Mouse (Mus musculus) hindbrain, embryonic 10.5 days (tissue): ENCODE measurements at regions not wholly inside any gene's neighbourhood (a gene's known extent, or its start where the extent isn't known, plus 50 kb on each side); places are given as distances from the start of the nearest gene placed in this dataset.

Source experiments
- DNase-seq: peaks from one replicate; pipeline ENCODE4 v3.0.0-alpha.2; 2017; ENCODE audit warnings: low spot score
- H3K27ac ChIP-seq: fragments of 300-500 bp; sonication (generic); 2 replicates; pipeline ENCODE4 v1.5.1; 2016; ENCODE audit warnings: mild to moderate bottlenecking, moderate library complexity
- H3K27me3 ChIP-seq: fragments of 300-500 bp; sonication (generic); 2 replicates; pipeline ENCODE4 v1.6.1; 2016; ENCODE audit warnings: mild to moderate bottlenecking; ENCODE audit not compliant: poor library complexity, insufficient read depth, severe bottlenecking
- H3K36me3 ChIP-seq: fragments of 300-500 bp; sonication (generic); 2 replicates; pipeline ENCODE4 v1.6.1; 2016; ENCODE audit warnings: mild to moderate bottlenecking, moderate library complexity
- H3K4me1 ChIP-seq: fragments of 300-500 bp; sonication (generic); replicated peaks from 2 replicates; pipeline ENCODE4 v1.6.1; 2016; ENCODE audit warnings: mild to moderate bottlenecking
- H3K4me3 ChIP-seq: fragments of 300-500 bp; sonication (generic); 2 replicates; pipeline ENCODE4 v1.5.1; 2016; ENCODE audit warnings: mild to moderate bottlenecking, moderate library complexity
- H3K9me3 ChIP-seq: fragments of 300-500 bp; sonication (generic); 2 replicates; pipeline ENCODE4 v1.6.1; 2016; ENCODE audit warnings: mild to moderate bottlenecking, moderate library complexity
- WGBS: fragments of 180-500 bp; shearing (Covaris S2); methylation state at CpG from one replicate; pipeline ENCODE4 v1.1.7; 2016; 5-methylcytosine and 5-hydroxymethylcytosine counted together

DNA sequence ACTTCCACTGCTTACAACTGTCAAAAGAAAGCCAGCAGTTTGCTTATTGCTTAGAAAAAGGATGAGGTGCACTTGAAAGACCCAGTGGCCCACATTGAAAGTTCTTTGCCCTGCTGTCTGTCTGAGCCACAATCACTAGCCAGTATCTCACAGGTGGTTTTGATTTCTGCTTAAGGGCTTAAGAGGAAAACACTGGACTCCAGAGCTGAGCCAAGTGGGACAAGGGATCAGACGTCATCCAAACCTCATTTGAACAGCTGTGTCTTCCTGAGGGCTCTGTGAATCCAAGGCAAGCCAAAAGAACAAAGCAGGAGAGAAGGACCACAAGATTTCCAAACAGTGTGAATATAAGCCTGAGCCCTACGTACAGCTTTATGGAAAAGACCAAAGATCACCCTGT, 326.8 kb upstream of the Dynlrb2 start:
- no peaks in the 10 kb centered on the region for H3K27me3 ChIP-seq
- no peak overlapping the region for H3K27ac ChIP-seq
- no peaks in the 10 kb centered on the region for H3K9me3 ChIP-seq
- no peaks in the 10 kb centered on the region for H3K36me3 ChIP-seq
- WGBS, result 67% methylated on average over 2 of the region's 2 CpGs
- no peaks in the 10 kb centered on the region for H3K4me1 ChIP-seq
- H3K4me3 ChIP-seq, result no peak overlapping the region
- DNase-seq, result no peak

DNA sequence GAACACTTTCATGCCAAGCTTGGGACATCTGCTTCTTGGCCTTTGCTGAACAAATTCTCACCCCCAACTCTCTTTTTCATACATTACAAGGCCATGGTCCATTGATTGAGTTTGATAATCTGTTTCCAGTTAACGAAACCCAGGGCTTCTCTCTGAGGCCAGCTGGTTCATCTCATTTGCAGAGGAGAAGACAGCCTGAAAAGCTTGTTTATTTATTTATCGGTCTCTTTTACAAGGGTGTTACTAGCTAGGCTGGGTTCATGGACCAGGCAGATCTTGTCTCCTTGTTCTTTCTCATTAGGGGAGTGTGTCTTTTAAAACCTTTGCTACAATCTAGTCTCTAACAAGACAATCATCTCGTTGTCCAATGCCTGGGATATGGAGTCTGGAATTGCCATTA, 329.9 kb upstream of the Dynlrb2 start:
- 63% methylated on average over 3 of the region's 3 CpGs for WGBS
- Histone ChIP-seq H3K4me1 (no peaks in the 10 kb centered on the region), H3K36me3 (no peaks in the 10 kb centered on the region), H3K27me3 (no peaks in the 10 kb centered on the region), H3K9me3 (no peaks in the 10 kb centered on the region), H3K27ac (no peak overlapping the region), H3K4me3 (no peak overlapping the region)
- DNase-seq, result no peak

DNA sequence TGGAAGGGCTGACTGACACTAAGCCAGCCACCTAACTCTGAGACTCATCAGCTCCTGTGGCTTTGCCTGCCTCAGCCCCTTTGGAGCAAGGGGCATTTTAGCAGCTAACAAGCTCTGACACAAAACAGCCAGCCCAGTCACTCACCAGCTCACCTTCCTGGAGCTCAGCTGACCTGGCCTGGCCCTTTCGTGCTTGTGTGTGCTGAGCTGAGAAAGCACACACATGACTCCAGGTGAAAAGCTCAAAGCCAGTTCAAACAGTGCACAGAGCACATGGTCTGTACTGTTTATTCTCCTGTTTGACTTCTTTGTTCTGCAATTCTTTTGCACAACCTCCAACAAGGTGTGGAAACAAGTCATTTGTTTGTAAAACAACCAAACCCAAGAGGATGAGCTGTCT, 330.8 kb upstream of the Dynlrb2 start:
- H3K27me3 ChIP-seq, result no peaks in the 10 kb centered on the region
- H3K27ac ChIP-seq, result no peak overlapping the region
- no peaks in the 10 kb centered on the region for H3K36me3 ChIP-seq
- H3K4me1 ChIP-seq, result no peaks in the 10 kb centered on the region
- WGBS, result 58% methylated on average over 1 of the region's 1 CpGs
- H3K9me3 ChIP-seq, result no peaks in the 10 kb centered on the region
- no peak overlapping the region for H3K4me3 ChIP-seq
- DNase-seq, result no peak

DNA sequence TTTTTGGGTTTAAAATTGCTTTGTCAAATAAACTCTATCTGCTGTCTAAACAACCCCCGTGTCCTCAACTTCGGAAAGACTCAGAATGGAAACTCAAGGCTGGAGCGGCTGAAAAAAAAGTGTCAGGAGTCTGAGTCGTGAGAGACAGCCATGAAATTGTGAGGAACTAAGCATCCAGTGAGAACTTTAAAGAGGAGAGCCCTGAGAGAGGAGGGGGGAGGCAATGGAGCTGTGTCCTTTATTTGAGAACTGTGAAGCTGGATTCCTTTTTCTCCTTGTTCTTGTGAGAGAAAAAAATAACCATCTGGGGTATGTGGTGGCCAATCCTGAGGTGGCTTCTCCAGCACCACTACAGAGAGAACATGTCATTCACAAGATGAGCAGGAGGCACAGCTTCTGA, 336.9 kb upstream of the Dynlrb2 start:
- Histone ChIP-seq H3K27me3 (no peaks in the 10 kb centered on the region), H3K4me3 (no peak overlapping the region), H3K36me3 (no peaks in the 10 kb centered on the region), H3K27ac (no peak overlapping the region), H3K9me3 (no peaks in the 10 kb centered on the region), H3K4me1 (peaks cover 12% of the 10 kb centered on the region)
- WGBS, result 27% methylated on average over 4 of the region's 4 CpGs
- DNase-seq, result no peak

DNA sequence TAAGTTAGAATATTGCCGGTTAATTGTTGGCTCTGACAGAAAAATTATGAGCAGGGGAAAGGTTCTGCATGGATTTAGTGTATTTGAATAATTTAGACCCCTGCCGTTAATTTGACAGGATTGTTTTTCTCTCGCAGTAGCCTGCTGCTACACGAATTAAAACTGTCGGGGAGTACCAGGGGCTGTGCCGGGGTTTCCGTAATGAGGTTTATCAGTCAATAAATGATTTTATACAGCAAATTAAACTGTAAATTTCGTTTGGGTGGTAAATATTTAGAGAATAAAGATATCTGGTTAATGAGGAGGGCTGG, 339.8 kb upstream of the Dynlrb2 start:
- Histone ChIP-seq H3K27me3 (no peaks in the 10 kb centered on the region), H3K36me3 (no peaks in the 10 kb centered on the region)
- WGBS, result 25% methylated on average over 8 of the region's 8 CpGs

DNA sequence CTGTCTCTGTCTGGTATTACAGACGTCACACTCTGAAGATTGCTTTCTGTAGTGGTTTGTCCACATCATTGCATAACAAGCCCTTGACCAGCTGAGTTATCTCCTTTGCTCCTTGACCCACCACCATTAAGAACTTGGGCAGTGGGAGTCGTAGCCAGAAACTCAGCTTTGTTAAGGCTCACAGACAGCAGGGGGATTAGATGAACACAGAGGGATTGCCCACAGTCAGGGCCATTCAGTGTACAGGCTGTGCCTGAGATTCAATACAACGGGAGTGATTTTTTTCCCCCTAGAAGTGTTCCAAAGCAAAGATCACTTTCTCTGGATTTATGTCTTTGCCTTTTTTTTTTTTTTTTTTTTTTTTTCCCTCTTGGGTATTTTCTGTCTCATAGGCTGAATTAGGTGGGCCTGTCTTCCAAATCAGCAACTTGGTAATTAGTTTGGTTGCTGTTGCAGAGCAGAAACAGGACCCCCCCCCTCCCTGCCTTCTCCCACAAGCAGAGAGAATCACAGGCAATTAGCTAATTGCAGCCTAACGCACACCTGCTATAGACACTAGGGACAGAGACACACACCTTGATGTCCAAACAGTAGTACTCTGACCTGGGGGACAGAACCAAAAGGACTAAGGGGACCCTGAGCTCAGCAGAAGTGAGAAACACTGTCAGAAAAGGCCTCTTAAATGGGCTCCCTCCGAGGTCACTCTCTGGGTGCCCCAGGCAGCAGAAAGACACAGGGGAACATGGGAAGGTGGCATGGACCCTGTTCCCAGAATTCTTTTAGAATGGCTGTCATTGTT, 340.4 kb upstream of the Dynlrb2 start:
- H3K27me3 ChIP-seq, result no peaks in the 10 kb centered on the region
- no peak for DNase-seq
- WGBS, result 55% methylated on average over 5 of the region's 5 CpGs
- no peak overlapping the region for H3K4me3 ChIP-seq
- H3K4me1 ChIP-seq, result peaks cover 12% of the 10 kb centered on the region
- no peaks in the 10 kb centered on the region for H3K9me3 ChIP-seq
- no peaks in the 10 kb centered on the region for H3K36me3 ChIP-seq
- 0 out of 2 replicates have a peak overlapping the region, but pooled peaks have one; percentile 29 for H3K27ac ChIP-seq

More for the DNA sequence above, 339.8 kb upstream of the Dynlrb2 start:
- no peaks in the 10 kb centered on the region for H3K9me3 ChIP-seq
- DNase-seq, result no peak
- no peak overlapping the region for H3K4me3 ChIP-seq
- peaks cover 12% of the 10 kb centered on the region for H3K4me1 ChIP-seq
- H3K27ac ChIP-seq, result no peak overlapping the region

DNA sequence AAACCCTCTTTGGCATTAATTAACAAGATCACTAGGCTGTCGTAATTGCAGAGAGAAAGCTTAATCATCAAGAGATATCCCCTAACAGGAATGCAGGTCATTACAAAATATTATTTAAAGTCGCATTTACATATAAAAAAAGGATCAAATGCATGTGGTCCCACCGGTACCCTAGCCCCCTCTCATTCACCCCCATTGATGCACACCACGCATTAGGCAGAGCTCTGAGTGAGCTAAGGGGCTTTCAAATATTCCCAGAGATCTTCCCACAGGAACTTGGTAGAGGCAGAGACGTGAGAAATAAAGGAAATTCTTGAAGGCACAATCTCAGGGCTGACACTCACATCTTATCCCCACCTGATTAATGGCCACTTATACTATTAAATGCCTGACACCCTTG, 343.8 kb upstream of the Dynlrb2 start:
- H3K27ac ChIP-seq, result no peak overlapping the region
- no peak for DNase-seq
- H3K4me1 ChIP-seq, result peaks cover 6% of the 10 kb centered on the region

DNA sequence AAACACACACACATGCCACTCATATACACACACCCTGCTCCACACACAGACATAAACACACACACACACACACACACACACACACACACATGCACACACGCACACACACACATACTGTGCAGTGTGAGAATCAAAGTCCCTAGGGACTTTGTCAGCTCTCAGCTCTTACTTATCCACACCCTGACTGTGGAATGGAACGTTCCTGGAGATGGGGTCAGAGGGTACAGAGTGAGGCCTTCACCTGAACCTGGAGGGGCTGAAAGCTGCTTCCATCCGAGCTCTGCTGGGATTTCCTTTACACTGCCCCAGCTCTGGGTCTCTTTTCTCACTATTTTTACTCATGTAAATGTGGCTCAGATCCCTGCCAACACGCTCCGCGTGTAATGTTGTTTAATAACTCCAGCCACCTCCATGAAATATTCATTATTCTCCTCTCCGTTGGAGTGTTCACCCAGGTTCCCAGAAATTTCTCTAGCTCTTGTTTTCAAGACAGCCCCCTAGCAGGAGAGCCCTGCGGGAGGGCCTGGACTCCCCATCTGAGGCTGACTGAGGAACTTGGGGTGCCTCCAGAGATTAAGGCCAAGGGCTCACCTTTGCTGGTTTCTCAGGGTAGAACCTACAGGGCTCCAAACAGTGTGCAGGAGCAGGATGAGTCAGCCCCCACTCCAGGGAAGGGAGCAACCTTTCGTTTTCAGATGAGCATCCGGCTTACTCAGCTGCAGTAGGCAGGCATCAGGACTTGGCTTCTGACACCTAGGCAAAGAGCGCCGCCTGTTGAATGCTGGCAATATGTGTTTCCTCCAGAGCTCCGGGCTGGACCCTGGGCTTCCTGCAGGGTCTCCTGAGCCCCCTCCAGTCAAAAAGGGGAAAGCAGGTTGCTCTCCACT, 360.8 kb upstream of the Dynlrb2 start:
- Histone ChIP-seq H3K27ac (no peak overlapping the region; the same call in 1 of the 2 replicates), H3K4me3 (no peak overlapping the region), H3K4me1 (peaks cover 14% of the 10 kb centered on the region), H3K36me3 (no peaks in the 10 kb centered on the region), H3K27me3 (no peaks in the 10 kb centered on the region), H3K9me3 (no peaks in the 10 kb centered on the region)
- WGBS, result 48% methylated on average over 13 of the region's 13 CpGs
- DNase-seq, result peak; percentile 42

More for the DNA sequence above, 343.8 kb upstream of the Dynlrb2 start:
- H3K36me3 ChIP-seq, result no peaks in the 10 kb centered on the region
- H3K27me3 ChIP-seq, result no peaks in the 10 kb centered on the region
- WGBS, result 84% methylated on average over 5 of the region's 5 CpGs
- no peaks in the 10 kb centered on the region for H3K9me3 ChIP-seq
- no peak overlapping the region for H3K4me3 ChIP-seq

DNA sequence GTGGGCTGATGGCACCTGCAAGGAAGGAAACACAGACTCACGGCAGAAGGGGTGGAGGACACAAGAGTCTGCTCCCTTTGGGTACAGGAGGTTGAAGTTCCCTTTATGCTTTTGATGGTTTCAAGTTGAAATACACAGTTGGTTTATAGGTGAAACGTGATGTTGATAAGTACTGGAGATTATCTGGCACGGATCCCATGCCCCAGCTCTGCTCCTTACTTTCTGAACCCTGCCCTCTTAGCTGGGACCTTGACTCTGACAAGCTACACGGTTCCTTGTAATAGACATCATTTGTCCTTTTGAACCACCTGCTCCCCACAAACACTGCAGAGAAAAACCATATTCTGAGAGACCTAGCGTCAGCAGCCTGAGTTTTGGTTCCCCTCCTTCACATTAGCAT, 363.4 kb upstream of the Dynlrb2 start:
- DNase-seq, result no peak
- 93% methylated on average over 5 of the region's 5 CpGs for WGBS
- H3K27me3 ChIP-seq, result no peaks in the 10 kb centered on the region
- H3K36me3 ChIP-seq, result no peaks in the 10 kb centered on the region
- no peak overlapping the region for H3K27ac ChIP-seq
- no peak overlapping the region for H3K4me3 ChIP-seq
- no peaks in the 10 kb centered on the region for H3K9me3 ChIP-seq
- peaks cover 14% of the 10 kb centered on the region for H3K4me1 ChIP-seq

DNA sequence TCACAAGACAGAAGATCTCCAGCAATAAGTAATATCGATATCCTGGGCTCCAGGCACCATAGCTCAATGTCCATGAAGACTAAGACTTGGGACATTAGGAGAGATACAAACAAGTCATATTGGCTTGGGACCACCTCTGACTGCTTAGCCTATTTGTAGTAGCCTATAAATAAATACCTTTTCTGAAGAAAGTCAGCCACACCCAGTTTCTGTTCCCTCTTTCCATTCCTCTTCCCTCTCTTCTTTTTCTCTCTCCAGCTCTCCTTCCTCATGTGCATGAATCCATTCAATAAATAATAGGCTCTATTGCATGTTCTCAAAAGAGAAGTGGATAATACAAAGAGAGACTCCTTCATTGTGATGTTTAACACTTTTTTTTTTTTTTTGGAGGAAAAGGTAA, 364.8 kb upstream of the Dynlrb2 start:
- no peak overlapping the region for H3K4me3 ChIP-seq
- H3K36me3 ChIP-seq, result no peaks in the 10 kb centered on the region
- peaks cover 14% of the 10 kb centered on the region for H3K4me1 ChIP-seq
- H3K27ac ChIP-seq, result no peak overlapping the region
- H3K27me3 ChIP-seq, result no peaks in the 10 kb centered on the region
- 95% methylated on average over 1 of the region's 1 CpGs for WGBS
- no peaks in the 10 kb centered on the region for H3K9me3 ChIP-seq
- DNase-seq, result no peak

DNA sequence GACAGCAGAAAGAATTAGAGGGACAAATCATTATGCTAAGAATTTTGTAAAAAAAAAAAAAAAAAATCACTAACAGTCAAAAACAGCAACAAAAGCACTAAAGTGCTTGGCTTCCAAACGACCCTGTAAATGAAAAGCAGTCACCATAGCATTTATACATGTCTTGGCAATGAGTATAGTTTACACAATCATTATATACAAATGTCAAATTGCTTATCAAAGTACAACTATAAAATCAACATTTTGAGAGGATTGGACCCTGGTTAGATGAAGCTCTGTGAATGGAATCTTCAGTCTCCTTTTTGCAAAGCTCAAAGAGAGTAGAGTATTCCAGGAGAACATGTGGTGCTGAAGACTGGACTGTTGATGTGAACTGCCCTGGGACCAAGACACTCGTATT, 367.0 kb upstream of the Dynlrb2 start:
- no peaks in the 10 kb centered on the region for H3K27me3 ChIP-seq
- no peak for DNase-seq
- no peak overlapping the region for H3K27ac ChIP-seq
- no peaks in the 10 kb centered on the region for H3K36me3 ChIP-seq
- no peaks in the 10 kb centered on the region for H3K9me3 ChIP-seq
- H3K4me3 ChIP-seq, result no peak overlapping the region
- peaks cover 2% of the 10 kb centered on the region; the same call in 1 of the 2 replicates for H3K4me1 ChIP-seq
- 75% methylated on average over 2 of the region's 2 CpGs for WGBS

DNA sequence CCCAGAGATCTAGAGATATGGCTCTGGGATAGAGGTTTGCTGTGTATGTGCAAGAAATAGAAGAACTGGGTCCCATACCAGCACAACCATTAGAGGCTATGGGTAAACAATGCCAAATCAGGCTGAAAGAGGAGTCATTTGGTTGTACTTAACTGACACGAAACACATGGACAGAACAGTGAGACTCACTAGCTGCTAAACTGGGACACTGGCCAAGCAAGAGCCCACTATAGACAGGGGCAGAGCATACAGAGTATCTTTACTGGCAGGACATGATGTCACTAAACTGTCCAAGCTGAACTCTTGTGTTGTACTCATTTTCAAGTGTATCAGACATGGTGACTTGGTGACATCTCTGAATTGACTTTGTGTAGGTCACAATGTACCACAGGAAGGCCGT, 371.3 kb upstream of the Dynlrb2 start:
- Histone ChIP-seq H3K27me3 (no peaks in the 10 kb centered on the region), H3K36me3 (no peaks in the 10 kb centered on the region), H3K27ac (no peak overlapping the region), H3K9me3 (no peaks in the 10 kb centered on the region), H3K4me1 (no peaks in the 10 kb centered on the region), H3K4me3 (no peak overlapping the region)
- DNase-seq, result no peak
- 92% methylated on average over 2 of the region's 2 CpGs for WGBS

DNA sequence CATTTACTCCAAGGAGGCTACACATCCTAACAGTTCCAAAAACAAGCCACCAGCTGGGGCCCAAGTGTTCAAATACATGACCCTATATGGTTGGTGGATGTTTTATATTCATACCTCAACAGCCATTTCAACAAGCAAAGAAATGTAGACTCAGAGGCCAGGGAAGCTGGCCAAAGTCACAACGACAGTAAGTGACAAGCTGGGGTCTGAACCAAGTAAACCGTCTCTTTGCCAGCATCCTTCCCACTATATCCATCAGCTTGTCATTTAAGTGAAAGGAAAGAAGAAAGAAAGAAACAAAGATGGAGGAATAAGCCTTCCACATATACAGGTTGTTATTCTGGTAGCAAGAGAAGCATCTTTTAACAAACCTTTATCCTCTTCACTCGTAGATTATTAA, 371.7 kb upstream of the Dynlrb2 start:
- no peak for DNase-seq
- H3K4me1 ChIP-seq, result no peaks in the 10 kb centered on the region
- WGBS, result 90% methylated on average over 3 of the region's 3 CpGs
- no peaks in the 10 kb centered on the region for H3K27me3 ChIP-seq
- H3K27ac ChIP-seq, result no peak overlapping the region
- H3K36me3 ChIP-seq, result no peaks in the 10 kb centered on the region
- no peak overlapping the region for H3K4me3 ChIP-seq
- H3K9me3 ChIP-seq, result no peaks in the 10 kb centered on the region
